In the genomic region with DNA sequence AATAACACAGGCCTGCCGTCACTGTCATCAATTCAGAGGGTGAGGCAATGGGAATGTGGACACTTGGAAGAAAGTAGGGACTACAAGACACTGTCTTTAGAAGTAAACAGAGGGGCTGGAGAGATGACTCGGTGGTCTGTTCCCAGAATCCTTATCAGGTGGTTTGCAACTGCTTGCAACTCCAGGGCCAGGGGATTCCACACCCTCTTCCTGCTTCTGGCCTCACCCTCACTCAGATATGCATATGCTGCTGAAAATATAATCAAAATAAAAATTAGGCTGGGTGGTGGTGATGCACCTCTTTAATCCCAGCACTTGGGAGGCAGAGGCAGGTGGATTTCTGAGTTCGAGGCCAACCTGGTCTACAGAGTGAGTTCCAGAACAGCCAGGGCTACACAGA, we compare ENCODE assay signal across 31 mouse cellular contexts. TPM values are rescaled to one million over a fixed set of nuclear protein-coding genes. Genes with fewer than 3 reads are reported as not detected.
"Had no signal": no experiment of that assay in that cellular context is flagged by ENCODE, and none has a peak within 500 bp of the region (broad histone marks: within the 10 kb centered on the region; RNA-seq: fewer than 3 reads in every experiment).

No protein-coding gene starts in this region.

- H3K9ac ChIP-seq: forebrain, postnatal 0 days; heart, embryonic 12.5 days; hindbrain, embryonic 12.5 days; hindbrain, embryonic 14.5 days; intestine, embryonic 15.5 days; limb, embryonic 13.5 days; limb, embryonic 15.5 days had no signal

- H3K36me3 ChIP-seq: heart, embryonic 10.5 days; heart, embryonic 12.5 days; hindbrain, embryonic 10.5 days; hindbrain, embryonic 12.5 days; intestine, embryonic 15.5 days; limb, embryonic 13.5 days; limb, embryonic 15.5 days had no signal

- H3K27ac ChIP-seq: gastrocnemius, adult 2 months; heart, embryonic 10.5 days; hindbrain, embryonic 10.5 days; hindbrain, embryonic 12.5 days; hindbrain, embryonic 14.5 days; intestine, embryonic 15.5 days; layer of hippocampus, adult 2 months; limb, embryonic 13.5 days; limb, embryonic 15.5 days had no signal

- ATAC-seq: forebrain, postnatal 0 days; hindbrain, embryonic 16.5 days; inflammation-experienced regulatory T-cells, adult 6 months; intestine, postnatal 0 days had no signal

- H3K4me2 ChIP-seq: hindbrain, embryonic 14.5 days had no signal

- H3K4me3 ChIP-seq: gastrocnemius, adult 2 months; heart, embryonic 12.5 days; hindbrain, embryonic 10.5 days; hindbrain, embryonic 12.5 days; layer of hippocampus, adult 2 months; limb, embryonic 13.5 days had no signal

- H3K9me3 ChIP-seq: hindbrain, embryonic 12.5 days; intestine, embryonic 15.5 days; limb, embryonic 15.5 days had no signal

- DNase-seq: forebrain, postnatal 0 days; gastrocnemius, adult 2 months; gastrocnemius, postnatal 10 days; gastrocnemius, postnatal 25 days; heart, adult 18-20 months; heart, postnatal 10 days; heart, postnatal 4 days; kidney, adult 18-20 months; kidney, adult 8-10 months; kidney, postnatal 10 days; kidney, postnatal 25 days; kidney, postnatal 4 days; layer of hippocampus, postnatal 36 days; left cerebral cortex, postnatal 4 days had no signal

RNA-seq across cellular contexts. Expression of a gene that starts 1.4 kb away (rescaled TPM):
- total RNA-seq: forebrain, postnatal 0 days; gastrocnemius, adult 2 months; gastrocnemius, postnatal 25 days; granulocyte monocyte progenitor cell, adult 5-6 weeks; heart, postnatal 4 days; layer of hippocampus, postnatal 10 days; layer of hippocampus, postnatal 36 days; left cerebral cortex, postnatal 10 days; left cerebral cortex, postnatal 4 days had no signal

RNA-seq across cellular contexts. Expression of a gene that starts 6.3 kb away (rescaled TPM):
- total RNA-seq: forebrain, postnatal 0 days; gastrocnemius, adult 2 months; heart, postnatal 4 days; layer of hippocampus, adult 2 months; layer of hippocampus, postnatal 10 days; layer of hippocampus, postnatal 36 days; left cerebral cortex, postnatal 10 days; left cerebral cortex, postnatal 4 days had no signal
- polyA plus RNA-seq: forebrain, postnatal 0 days; heart, embryonic 10.5 days; heart, embryonic 12.5 days; heart, embryonic 14.5 days; hindbrain, embryonic 10.5 days; hindbrain, embryonic 12.5 days; hindbrain, embryonic 16.5 days; intestine, postnatal 0 days; limb, embryonic 11.5 days; limb, embryonic 13.5 days had no signal
